Mouse (Mus musculus): ENCODE data around the gene Abcc2. TPM values are rescaled to one million over a fixed set of nuclear protein-coding genes. Genes with fewer than 3 reads are reported as not detected.

Abcc2 gene
- total and polyA plus RNA-seq, 2 experiments from 2014 or later: 0.05 to 0.08 TPM

DNA sequence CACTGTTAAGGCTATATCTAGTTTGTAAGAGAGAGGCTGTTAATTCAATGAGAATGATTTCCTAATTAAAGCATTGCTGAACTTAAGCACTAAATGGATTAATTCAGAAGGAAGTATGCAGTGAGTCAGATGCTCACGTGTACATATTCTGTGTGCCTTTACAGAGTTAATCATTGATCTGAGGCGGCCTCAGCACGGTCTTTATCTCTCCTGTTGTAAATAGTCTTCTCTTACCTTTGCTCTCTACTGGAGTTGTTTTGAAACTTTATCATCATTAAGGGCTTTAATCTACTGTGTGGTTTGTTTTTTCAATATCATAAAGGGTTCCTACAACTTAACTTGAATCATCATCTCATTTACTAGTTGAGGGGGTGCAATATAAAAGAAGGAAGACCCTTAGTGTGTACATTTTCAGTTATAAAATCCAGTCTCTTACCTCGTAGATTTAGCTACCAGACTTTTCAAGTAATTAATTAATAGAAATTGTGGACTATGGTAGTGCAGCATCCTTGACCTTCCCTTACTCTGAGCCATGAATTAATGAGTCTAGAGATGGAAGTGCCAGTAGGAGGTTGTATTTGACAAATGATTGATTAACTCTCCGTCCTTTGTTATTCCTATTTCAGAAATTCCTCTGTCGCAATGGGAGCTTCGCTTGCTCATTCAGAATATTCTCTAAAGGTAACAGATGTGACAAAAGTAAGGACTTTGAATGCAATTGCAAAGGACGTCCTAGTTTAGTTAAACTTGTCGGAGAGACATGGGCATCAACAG is 14.3 kb upstream of the Abcc2 start:
- Histone ChIP-seq H3K4me3 (ENCODE audit: low read length) (no peak overlapping the region), H3K27ac (no peak overlapping the region), H3K36me3 (ENCODE audit: insufficient read depth, low read length) (no peaks in the 10 kb centered on the region; the same call in 1 of the 2 replicates), H3K4me2 (ENCODE audit: low read depth, low read length) (no peak overlapping the region), H3K9ac (replicated peaks; ENCODE audit: low read length) (no peak overlapping the region), H3K9me3 (ENCODE audit: low read length) (no peaks in the 10 kb centered on the region), H3K27me3 (ENCODE audit: insufficient read depth, low read length) (no peaks in the 10 kb centered on the region), H3K4me1 (ENCODE audit: insufficient read depth, low read length) (no peaks in the 10 kb centered on the region)
- no peak for DNase-seq (ENCODE audit: low spot score)
- ATAC-seq: no peak
- no peak for TF ChIP-seq CTCF (IDR thresholded peaks at IDR 0.05; ENCODE audit: low read depth)
- 59% methylated on average over 9 of the region's 9 CpGs for WGBS

DNA sequence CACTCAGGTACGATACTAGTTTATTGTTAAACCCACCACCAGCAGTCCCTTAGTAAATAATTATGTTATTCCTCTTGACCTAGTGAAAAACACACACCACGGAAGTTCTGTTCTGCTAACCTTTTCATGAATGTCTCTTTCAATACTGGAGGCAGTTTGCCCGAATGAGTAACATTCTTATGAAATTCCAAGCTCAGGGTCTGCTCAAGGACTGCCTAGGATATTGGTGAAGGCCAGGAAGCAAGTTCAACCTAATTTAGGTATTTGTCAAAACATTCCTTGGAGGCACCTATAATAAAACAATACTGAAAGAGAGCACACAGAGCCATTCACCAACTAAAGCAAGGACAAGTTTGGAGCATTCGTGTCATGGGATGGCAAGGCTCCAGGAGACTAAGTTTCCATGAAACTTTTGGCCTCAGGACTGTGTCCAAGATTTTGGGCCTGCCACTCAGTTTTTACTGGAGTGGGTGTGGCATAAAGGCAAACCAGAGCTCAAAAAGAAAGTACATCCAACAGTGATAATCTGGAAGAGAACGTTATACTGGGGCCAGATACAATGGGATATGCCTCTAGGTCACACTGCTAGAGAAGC is 12.5 kb upstream of the Abcc2 start:
- no peak overlapping the region for H3K27ac ChIP-seq
- WGBS: 82% methylated on average over 5 of the region's 5 CpGs
- ATAC-seq (no peak), DNase-seq (ENCODE audit: low spot score) (no peak)
- no peak overlapping the region for H3K4me2 ChIP-seq (ENCODE audit: low read depth, low read length)
- H3K4me3 ChIP-seq (ENCODE audit: low read length): no peak overlapping the region
- H3K27me3 ChIP-seq (ENCODE audit: insufficient read depth, low read length): no peaks in the 10 kb centered on the region
- no peaks in the 10 kb centered on the region; the same call in 1 of the 2 replicates for H3K36me3 ChIP-seq (ENCODE audit: insufficient read depth, low read length)
- no peaks in the 10 kb centered on the region for H3K9me3 ChIP-seq (ENCODE audit: low read length)
- no peak overlapping the region for H3K9ac ChIP-seq (replicated peaks; ENCODE audit: low read length)
- no peak for TF ChIP-seq CTCF (IDR thresholded peaks at IDR 0.05; ENCODE audit: low read depth)
- H3K4me1 ChIP-seq (ENCODE audit: insufficient read depth, low read length): no peaks in the 10 kb centered on the region

DNA sequence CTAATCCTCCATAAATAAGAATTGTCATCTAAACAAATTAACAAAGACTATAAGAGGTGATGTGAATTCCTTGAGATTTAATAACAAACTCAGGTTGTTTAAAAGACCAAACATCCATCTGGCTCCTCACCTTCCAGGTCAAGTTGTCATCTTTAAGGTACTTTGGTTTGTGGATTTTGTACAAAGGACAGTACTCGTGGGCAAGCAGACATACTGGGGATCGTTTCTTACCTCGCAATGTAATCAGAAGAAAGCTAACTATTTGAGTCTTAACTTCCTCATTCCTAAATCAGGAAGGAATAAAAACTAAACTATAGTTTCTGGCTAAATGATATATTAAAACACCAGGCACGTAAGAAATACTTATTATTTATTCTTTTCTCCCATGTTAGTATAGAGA is 11.4 kb upstream of the Abcc2 start:
- Histone ChIP-seq H3K36me3 (ENCODE audit: insufficient read depth, low read length) (no peaks in the 10 kb centered on the region; the same call in 1 of the 2 replicates), H3K4me3 (ENCODE audit: low read length) (no peak overlapping the region), H3K4me2 (ENCODE audit: low read depth, low read length) (no peak overlapping the region), H3K4me1 (ENCODE audit: insufficient read depth, low read length) (no peaks in the 10 kb centered on the region), H3K27me3 (ENCODE audit: insufficient read depth, low read length) (no peaks in the 10 kb centered on the region), H3K27ac (no peak overlapping the region), H3K9ac (replicated peaks; ENCODE audit: low read length) (no peak overlapping the region), H3K9me3 (ENCODE audit: low read length) (no peaks in the 10 kb centered on the region)
- ATAC-seq (no peak), DNase-seq (ENCODE audit: low spot score) (no peak)
- TF ChIP-seq CTCF (IDR thresholded peaks at IDR 0.05; ENCODE audit: low read depth): no peak
- 94% methylated on average over 4 of the region's 4 CpGs for WGBS

DNA sequence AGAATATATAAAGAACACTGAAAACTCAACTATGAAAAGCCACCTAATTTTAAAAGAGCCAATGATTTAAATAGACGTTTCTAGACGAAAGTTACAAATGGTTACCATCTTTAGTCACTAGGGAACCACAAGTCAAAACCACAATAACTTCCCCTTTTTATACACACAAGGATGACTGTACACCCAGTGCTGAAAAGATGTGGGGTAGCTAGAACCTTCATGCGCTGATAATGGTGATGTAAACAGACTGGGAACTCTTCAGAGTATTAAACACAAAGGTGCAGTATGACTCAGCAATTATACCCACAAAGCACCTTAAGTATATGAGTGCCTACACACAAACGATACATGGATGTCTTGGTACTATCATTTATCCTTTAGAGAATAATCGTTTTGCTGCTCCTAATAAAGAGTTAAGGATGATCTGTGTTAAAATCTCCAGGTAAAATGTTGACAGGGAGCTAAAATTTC is 10.5 kb upstream of the Abcc2 start:
- DNase-seq (ENCODE audit: low spot score): no peak
- no peaks in the 10 kb centered on the region for H3K27me3 ChIP-seq (ENCODE audit: insufficient read depth, low read length)
- no peak for TF ChIP-seq CTCF (IDR thresholded peaks at IDR 0.05; ENCODE audit: low read depth)
- WGBS: 90% methylated on average over 5 of the region's 5 CpGs
- H3K4me3 ChIP-seq (ENCODE audit: low read length): no peak overlapping the region
- no peak overlapping the region for H3K27ac ChIP-seq
- H3K4me2 ChIP-seq (ENCODE audit: low read depth, low read length): no peak overlapping the region
- no peak overlapping the region for H3K9ac ChIP-seq (replicated peaks; ENCODE audit: low read length)
- no peak for ATAC-seq
- H3K36me3 ChIP-seq (ENCODE audit: insufficient read depth, low read length): no peaks in the 10 kb centered on the region; the same call in 1 of the 2 replicates
- no peaks in the 10 kb centered on the region for H3K9me3 ChIP-seq (ENCODE audit: low read length)
- H3K4me1 ChIP-seq (ENCODE audit: insufficient read depth, low read length): no peaks in the 10 kb centered on the region

DNA sequence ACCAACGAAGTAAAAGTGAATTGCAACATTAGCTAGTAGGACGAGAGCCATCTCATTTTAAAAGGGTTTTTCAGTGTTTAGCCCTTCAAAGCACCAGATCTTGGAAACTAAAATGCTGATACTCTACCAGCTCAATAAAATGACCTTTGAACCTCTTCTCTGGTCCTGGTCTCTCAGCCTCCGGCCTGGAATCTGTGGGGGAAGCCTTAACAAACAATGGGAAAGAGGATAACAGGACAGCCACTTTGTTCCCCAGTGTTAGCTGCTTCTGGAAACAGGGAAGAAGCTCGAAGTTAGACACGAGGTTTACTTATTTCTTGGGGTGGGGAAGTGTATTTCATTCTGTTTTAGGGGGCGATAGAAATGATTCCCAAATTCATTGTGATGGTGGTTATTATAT is 9.7 kb upstream of the Abcc2 start:
- Histone ChIP-seq H3K9ac (replicated peaks; ENCODE audit: low read length) (no peak overlapping the region), H3K9me3 (ENCODE audit: low read length) (no peaks in the 10 kb centered on the region), H3K4me2 (ENCODE audit: low read depth, low read length) (no peak overlapping the region), H3K27ac (no peak overlapping the region), H3K36me3 (ENCODE audit: insufficient read depth, low read length) (no peaks in the 10 kb centered on the region; the same call in 1 of the 2 replicates), H3K4me3 (ENCODE audit: low read length) (no peak overlapping the region), H3K27me3 (ENCODE audit: insufficient read depth, low read length) (no peaks in the 10 kb centered on the region), H3K4me1 (ENCODE audit: insufficient read depth, low read length) (no peaks in the 10 kb centered on the region)
- DNase-seq (ENCODE audit: low spot score): no peak
- no peak for TF ChIP-seq CTCF (IDR thresholded peaks at IDR 0.05; ENCODE audit: low read depth)
- 58% methylated on average over 6 of the region's 6 CpGs for WGBS
- no peak for ATAC-seq

DNA sequence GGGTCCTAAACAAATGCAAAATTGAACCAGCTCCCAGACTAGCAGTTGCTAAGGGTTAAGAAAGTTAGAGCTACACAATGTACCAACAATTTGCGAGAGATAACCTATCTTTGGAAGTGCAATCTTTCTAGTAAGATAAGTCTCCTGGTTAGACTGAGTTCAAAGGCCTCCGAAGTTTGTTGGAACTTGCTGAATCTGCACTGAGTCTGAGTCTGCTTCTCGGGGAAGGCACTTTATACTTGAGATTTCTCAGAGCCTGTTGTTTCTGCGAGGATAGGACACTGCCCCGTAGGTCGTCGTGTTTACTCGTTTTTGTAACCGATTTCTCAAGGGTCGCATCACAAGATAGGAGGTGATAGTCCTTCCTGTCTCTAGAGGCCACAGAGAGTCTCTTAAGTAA is 6.6 kb upstream of the Abcc2 start:
- no peaks in the 10 kb centered on the region for H3K4me1 ChIP-seq (ENCODE audit: insufficient read depth, low read length)
- TF ChIP-seq CTCF (IDR thresholded peaks at IDR 0.05; ENCODE audit: low read depth): no peak
- no peak overlapping the region for H3K27ac ChIP-seq
- H3K4me3 ChIP-seq (ENCODE audit: low read length): no peak overlapping the region
- H3K9me3 ChIP-seq (ENCODE audit: low read length): no peaks in the 10 kb centered on the region
- 78% methylated on average over 10 of the region's 10 CpGs for WGBS
- DNase-seq (ENCODE audit: low spot score): no peak
- no peak overlapping the region for H3K4me2 ChIP-seq (ENCODE audit: low read depth, low read length)
- H3K36me3 ChIP-seq (ENCODE audit: insufficient read depth, low read length): no peaks in the 10 kb centered on the region
- no peak overlapping the region for H3K9ac ChIP-seq (replicated peaks; ENCODE audit: low read length)
- H3K27me3 ChIP-seq (ENCODE audit: insufficient read depth, low read length): no peaks in the 10 kb centered on the region
- no peak for ATAC-seq

DNA sequence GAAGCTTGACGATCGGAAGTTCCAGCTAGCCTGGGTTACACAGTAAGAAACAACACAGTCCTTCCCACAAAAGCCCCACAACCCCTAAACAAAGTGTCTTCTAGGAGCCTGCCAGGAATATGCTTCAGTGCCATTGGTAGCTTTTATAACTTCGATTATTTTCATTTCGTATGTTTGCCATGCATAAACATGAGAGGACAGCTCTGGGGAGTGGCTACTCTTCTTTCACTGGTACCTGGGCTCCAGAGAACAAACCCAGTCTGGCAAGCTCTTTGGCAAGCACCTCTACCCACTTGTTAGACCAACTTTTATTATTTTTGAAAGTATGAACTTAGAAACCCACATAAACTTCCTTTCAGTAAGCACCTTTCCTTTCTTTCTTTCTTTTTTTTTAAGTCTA is 5.4 kb upstream of the Abcc2 start:
- H3K9ac ChIP-seq (replicated peaks; ENCODE audit: low read length): no peak overlapping the region
- H3K27me3 ChIP-seq (ENCODE audit: insufficient read depth, low read length): no peaks in the 10 kb centered on the region
- H3K9me3 ChIP-seq (ENCODE audit: low read length): no peaks in the 10 kb centered on the region
- DNase-seq (ENCODE audit: low spot score) (no peak), ATAC-seq (no peak)
- no peak for TF ChIP-seq CTCF (IDR thresholded peaks at IDR 0.05; ENCODE audit: low read depth)
- no peak overlapping the region for H3K4me3 ChIP-seq (ENCODE audit: low read length)
- WGBS: 79% methylated on average over 4 of the region's 4 CpGs
- no peaks in the 10 kb centered on the region for H3K36me3 ChIP-seq (ENCODE audit: insufficient read depth, low read length)
- H3K4me2 ChIP-seq (ENCODE audit: low read depth, low read length): no peak overlapping the region
- H3K27ac ChIP-seq: no peak overlapping the region
- H3K4me1 ChIP-seq (ENCODE audit: insufficient read depth, low read length): no peaks in the 10 kb centered on the region
